Mouse (Mus musculus): ENCODE measurements around the gene Ccdc124.

Gene Ccdc124

DNA sequence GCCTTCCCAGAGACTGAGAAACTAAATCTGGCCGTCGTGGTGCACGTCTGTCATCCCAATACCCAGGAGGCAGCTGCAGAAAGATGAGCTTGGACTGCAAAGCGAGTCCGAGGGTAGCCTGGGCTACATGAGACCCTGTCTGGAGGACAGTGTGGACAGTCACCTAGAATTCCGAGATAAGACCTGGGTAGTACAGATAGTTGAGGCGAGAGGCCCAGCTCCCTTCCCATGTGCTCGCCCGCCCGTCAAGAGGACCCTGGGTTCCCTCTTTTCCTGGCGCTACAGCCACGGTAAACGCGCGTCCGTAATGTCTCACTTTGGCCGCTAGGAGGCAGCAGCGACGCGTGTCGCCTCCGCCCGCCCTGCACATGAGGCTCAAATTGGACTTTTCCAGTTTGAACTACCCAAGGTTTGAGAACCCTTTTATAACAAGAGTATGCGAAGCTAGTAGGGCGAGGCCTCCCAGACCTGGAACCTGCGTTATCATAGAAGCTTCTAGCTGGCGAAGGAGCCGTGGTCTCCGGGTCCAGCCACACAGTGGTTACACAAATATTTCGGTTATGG, 52.3 kb downstream of the Ccdc124 start:
- DNase-seq (ENCODE audit: low read depth) = no peak

DNA sequence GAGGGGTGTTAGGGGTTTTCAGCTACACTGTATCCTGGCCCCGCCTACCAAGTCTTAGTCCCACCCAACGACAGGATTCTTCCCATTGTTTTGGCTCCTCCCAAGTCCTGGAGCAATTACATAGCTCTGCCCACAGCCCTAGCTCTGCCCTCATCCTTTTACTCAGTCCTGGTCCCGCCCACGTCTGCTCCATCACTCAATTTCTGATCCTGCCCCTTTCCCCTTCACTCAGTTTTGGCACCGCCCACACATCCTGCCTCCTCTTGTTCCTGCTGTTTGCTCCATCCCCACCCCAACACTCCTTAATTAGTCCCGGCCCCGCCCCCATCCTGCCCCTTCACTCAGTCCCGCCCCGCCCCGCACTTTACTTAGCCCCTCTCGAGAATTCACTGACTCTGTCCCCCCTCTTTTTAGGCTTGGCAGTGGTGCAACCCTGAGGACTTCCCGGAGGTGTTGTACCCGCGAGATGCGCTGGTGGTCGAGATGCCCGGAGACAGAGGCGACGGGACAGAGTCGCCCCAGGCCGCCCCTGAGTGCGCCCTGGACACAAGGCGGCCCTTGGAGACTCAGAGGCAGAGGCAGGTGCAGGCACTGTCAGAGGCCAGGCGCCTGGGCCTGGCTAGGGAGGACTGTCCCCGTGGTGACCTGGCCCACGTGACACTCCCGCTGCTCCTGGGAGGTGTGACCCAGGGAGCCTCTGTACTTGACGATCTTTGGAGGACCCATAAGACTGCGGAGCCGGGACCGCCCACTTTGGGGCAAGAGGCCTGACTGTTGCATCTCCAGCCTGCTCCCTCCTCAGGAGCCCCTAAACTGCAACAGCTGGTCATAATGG, 53.4 kb downstream of the Ccdc124 start:
- DNase-seq (ENCODE audit: low read depth) = no peak

All from c-Kit-positive CD71-positive TER-119-negative erythroid progenitor cells, embryonic 14.5 days (primary cell).